Mouse (Mus musculus) forelimb bud, embryonic 11.5 days (tissue): Measurements from ENCODE around the gene Rln1.
A peak's percentile ranks its signal among the peaks of the same experiment; 100 is the strongest.

Experiments used
- DNase-seq: peaks from one replicate; pipeline ENCODE4 v3.0.0-alpha.2; 2012; ENCODE audit warnings: low read depth, low spot score

Rln1 gene

DNA sequence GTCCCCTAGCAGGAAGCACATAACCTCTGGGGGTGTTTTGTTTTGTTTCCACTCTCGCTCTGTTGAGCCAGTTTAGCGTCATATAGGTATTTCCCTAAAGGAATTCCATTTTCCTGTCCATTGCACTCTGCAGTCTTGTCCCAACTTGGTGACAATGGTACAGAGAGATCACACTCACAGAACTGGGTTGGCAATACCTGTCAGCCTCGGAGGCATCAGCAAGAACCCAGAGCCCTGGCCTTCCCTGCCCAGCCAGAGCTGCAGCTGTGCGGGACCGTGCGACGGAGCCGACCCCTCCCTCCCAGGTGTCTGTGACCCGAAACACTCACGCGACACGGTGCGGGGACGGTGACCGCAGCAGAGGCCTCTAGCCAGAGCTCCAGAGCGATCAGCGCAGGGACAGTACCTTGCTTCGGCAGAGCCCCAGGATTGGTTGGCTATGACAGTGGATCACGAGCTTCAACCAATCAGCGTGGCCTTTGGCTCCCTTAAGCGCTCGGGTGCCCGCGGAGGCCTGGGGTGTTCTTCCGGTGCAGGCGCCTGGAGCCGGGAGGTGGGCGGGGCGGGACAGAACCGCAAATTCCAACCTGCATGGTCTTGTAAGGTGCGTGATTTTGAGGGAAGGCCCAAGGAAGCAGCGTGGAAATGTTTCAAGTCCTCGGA lies 27.1 kb upstream of the Rln1 start:
- DNase-seq: peak; percentile 84

DNA sequence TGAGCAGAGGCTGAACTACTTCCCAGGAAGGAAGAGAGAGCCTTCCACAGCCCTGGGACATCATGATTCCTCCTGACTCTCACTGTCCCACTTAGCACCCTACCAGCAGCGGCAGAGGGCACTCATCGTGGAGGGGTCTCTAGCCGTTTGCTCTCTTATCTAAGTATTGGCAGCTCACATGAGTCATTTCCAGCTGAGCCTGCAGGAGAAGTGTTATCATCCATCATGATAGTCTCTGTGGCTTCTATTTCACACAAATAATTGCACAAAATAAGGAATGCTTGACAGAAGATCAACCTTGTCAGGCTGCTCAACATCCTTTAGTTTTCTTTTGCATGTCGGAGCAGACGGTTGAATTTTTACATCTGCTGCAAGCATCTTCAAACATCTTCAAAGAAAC lies 25.8 kb upstream of the Rln1 start:
- no peak for DNase-seq

DNA sequence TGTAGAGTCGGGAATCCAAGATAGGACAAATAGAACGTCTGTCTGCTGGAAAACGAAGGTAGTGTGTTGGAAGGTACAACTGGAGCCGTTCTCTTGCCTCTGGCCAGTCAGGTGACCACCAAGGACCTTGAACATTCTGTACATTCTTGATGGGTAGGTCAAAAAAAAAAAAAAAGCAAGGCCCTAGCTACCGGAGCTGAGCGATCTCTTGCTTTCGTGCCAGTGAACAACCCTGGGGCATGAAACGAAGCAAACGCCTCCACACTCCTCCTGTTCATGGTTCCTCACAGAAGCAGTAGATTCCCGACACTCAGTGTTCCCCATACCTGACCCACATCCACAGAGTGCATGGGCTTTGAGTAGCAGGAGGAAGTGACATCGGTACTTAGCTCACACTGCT lies 21.8 kb upstream of the Rln1 start:
- DNase-seq: no peak

DNA sequence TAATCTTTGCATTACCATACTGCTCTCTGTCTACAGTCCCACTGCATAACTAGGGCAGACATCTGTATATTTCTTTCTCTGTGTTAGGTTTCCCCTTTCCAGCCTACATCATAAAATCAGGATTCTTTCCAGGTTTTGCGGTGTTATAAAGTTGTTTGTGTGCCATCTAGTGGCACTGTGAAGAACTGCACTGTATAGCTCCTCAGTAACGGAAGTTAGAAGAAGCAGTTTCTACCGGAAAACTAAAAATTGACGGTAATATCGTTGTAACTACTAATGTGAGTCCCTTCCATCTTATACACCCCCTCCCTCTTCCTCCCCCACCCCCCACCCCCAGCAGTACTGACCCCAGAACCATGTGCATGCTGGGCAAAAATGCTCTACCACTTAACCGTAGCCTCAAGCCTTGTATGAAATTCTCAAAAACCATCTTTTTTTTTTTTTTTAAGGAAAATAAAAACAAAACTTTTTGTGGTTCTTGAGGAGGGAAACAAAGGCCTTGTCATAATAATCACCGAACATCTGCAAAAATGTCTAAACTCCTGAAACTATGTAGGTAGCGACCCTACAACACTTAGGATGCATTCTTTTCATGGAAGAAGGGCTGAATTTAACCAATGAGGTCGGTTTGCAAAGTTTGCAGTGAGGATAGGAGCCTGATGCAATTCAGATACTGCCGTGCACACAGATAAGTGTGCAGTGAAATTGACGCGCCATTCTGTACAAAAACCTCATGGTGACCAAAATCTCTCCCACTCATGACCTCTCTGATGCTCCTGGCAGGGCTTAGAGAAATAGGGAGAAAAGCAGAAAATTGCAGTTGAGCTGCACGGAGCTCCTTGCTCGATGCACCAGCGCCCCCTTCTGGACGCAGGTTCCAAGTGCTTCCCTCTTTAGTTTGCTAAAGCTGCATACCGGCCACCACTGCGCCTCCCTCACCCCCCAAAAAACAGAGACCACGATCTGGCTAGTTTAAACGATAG lies 20.7 kb upstream of the Rln1 start:
- DNase-seq: peak; percentile 89

DNA sequence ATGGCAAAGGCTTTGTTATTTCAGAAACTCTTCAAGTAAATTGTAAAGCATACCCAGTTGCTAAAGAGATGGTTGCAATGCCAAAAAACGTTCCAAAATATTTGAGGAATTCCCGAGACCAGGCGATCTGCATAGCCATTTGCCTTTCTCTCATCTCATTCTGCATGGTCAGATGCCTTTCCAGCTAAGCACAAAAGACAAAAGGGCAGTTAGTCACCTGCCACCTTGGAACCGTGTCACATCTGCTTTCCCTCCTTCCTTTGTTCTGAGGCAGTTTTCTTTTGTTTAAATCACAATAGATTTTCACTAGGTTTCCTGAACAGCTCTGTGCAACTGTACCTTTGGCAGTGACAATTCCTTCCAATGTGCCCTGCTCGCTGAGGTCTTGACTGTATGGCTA lies 16.5 kb upstream of the Rln1 start:
- DNase-seq: no peak

DNA sequence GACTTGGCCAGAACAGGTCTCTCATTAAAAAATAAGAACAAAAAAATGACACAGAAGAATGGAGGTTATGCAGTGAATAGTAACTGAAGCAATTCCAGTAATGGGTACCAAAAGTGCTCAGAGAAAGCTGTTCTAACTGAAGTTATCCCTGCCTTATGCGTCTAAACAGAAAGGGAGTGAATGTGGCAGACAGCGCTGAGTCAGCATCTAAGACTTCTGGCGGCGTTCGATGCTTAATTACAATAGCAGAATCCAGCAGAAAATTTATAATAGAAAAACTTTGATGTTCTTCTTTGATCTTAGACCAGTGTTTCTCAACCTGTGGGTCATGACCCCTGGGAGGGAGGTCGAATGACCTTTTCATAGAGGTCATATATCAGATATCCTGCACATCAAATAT lies 11.2 kb upstream of the Rln1 start:
- no peak for DNase-seq

DNA sequence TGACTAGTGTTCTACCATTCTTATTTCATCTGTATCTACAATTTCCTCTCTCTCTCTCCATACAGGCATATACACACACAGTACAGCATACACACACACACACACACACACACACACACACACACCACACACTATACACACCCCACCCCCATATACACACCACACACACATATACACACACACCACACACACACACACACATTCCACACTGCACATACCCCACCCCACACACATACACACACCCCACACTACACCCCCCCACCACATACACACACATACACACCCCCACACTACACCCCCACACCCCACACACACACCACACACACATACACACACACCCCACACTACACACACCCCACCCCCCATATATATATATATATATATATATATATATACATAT lies 10.4 kb upstream of the Rln1 start:
- DNase-seq: no peak

DNA sequence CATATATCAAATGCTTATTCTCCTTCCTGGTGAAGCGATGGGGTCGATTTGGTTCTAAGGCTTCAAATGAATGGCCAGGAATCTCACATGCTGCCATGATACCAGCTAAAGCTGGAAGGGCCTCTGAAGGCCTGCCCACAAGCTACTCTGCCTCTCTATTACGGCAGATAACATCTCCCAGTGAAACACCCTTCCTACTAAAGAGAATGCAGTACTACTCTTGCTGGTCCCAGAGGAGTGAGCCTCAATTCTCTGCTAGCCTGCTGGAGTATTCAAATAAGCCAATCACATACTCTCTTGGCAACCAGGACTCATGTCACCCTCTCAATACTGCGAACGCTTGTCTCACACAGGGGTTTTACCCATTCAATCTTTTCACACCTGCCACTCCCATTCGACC lies 7.8 kb upstream of the Rln1 start:
- DNase-seq: no peak

DNA sequence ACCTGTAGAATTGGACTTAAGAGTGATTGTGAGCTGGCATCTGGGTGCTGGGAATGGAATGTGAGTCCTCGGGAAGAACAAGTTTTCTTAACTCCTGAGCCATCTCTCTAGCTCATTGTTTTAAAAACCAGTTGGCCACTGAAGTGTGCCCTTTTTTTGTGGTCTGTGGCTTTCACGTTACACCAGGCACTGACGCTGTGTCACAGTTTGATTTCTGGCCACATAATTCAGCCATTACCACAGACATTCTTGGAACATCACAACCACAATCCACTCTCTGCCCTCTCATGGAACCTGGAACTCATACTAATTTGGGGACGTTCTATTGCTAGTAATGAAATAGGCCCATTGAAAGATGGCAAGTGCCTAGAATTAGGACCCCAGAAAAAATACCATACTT lies 6.6 kb upstream of the Rln1 start:
- no peak for DNase-seq

DNA sequence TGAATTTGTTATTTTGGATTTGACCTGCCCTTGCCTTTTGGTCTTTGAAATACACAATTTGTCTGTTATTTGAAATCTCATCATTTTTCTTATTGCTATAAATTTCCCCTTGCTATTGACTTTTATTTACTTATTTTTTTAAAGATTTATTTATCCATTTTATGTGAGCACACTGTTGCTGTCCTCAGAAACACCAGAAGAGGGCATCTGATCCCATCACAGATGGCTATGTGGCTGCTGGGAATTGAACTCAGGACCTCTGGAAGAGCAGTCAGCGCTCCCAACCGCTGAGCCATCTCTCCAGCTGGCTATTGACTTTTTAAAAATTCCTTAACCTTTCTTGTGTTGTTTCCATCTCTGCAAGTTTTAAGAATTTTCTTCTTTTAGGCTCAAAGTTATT lies 2.2 kb upstream of the Rln1 start:
- DNase-seq: no peak

DNA sequence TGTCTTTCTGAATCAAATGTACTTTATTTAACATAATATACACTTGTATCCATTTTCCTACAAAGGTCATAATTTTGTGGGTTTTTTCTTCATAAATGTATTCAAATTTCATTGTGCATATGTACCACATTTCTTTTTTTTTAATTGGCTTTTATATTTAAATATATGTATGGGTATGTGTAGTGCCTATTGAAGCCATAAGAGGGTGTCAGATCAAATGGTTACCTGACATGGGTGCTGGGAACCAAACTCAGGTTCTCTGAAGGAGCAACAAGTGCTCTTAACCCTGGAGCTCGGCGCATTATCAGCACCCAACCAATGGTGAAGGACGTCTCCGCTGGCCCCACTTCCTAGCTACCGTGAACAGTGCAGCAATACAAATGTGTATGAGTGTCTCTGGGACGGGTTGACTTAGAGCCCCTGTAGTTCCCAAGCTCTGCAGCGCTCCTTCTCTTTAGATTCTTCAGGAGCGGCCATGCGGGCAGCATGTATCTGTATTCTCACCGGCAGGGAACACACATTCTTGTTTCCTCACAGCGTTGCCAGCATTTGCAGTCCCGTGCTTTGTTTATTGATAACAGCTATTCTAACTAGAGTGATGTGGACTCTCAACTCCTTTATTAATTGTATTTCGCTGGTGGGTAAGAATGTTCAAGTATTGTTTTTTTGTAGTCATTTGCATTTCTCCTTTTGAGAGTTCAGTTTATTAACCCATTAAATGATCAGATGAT lies 7.5 kb downstream of the Rln1 start:
- no peak for DNase-seq

DNA sequence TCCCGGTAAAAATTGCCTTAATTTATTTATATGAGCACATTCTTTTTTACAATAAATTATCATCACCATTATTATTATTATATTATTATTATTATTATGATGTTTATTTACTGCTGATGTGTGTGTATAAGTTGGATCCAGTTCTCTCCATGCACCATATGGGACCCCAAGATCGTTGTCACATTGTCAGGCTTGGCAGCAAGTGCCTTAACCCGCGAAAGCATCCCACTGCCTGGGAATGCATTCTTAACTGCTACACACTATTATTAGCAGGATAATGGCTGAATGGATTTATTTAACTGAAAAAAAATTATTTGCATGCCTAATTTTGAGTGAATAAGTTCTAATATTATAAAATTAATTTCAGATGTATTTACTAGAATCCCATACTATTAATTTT lies 8.1 kb downstream of the Rln1 start:
- DNase-seq: no peak

DNA sequence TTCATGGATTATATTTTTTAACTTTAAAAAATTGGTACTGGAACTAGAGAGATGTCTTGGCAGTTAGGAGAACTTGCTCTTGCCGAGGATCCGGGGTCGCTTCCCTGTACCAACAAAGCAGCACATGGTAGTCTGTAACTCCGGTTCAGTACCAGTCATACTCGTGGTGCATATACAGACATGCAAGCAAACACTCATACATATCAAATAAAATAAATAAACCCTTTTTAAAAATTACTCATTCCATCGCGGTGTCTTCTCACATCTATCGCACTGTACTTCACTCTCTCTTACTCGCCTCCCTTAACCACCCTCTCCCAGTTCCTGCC lies 8.7 kb downstream of the Rln1 start:
- DNase-seq: no peak

DNA sequence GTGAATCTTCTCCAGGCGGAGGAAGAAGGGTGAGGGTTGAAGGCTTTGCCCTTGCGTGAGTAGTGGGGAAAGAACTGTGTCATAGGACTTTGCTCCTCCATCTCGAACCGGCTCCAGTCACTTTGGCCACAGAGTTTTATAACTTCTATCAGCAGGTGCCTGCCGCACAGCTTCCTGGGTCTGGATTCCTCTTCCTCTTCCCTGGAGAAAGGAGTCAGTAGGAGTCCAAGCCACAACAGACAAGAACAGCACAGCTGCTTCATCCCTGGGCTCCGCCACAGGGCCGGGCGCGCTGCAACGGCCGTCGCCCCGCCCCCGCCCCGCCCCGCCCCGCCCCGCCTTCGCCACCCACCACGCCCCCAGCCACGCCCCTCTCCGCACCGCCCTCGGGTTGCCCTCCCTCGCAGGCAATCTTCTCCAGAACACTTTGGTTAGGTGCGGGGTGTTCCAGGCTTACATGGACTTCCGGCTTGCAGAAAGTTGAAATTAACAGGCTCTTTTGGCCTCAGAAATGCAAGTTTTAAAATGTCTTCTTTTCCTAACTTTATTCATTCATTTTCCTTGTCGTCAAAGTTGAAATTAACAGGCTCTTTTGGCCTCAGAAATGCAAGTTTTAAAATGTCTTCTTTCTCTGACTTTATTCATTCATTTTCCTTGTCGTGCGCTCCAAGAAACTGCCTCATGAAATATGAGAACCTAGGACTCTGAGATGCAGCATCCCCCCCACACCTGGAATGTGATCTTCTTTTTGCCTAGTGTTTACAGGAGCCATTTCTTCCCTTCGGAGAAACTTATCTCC lies 9.2 kb downstream of the Rln1 start, which contains the start of gene Insl6:
Insl6 (minus strand) TSS at position 304 of the 799 bp plus-strand sequence.
- peak; percentile 70 for DNase-seq

DNA sequence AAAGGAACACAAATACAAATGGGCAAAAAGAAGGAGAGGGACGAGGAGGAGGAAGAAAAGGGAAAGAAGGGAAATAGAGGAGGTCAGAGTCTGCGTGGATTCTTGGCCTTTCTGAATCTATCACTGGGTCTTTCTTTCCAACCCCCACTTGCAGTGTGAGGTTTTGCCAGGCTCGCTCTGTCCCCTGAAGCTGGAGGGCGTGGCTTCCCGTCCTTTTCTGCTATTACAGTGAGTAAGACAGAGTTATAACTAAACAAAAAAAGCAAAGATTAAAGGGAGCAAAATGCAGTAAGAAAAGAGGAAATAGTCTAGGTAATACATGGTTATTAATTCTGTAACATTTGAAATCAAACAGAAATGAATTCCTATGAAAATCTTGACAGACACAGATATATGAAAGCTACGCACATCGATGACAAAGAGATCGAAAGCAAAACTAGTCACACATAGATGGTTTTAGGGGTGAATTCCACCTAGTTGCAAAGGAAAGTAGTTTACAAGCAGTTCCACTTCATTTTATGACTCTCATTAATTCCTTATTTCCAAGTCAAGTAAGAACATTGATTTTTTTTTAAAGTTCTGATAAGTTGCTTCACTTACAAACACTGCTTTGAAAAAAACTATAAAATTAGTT lies 10.9 kb downstream of the Rln1 start:
- no peak for DNase-seq

DNA sequence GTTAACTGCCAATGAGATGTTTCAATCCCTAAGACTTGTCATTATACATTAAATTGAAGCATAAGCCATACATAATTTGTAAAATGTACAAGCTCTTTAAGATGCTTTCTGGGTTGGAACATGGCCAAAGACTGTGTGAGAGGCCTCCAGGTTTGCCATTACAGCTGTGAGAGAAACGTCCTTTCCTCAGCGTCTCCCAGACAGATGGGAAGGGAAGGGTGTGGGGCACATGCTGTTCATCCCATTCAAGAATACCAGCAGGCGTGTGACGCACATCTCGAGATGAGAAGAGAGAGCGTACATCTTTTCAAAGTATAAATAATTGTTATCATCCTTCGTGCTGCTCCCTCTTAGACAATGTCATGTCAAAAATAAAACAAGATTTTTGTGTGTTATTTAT lies 21.8 kb downstream of the Rln1 start:
- no peak for DNase-seq

DNA sequence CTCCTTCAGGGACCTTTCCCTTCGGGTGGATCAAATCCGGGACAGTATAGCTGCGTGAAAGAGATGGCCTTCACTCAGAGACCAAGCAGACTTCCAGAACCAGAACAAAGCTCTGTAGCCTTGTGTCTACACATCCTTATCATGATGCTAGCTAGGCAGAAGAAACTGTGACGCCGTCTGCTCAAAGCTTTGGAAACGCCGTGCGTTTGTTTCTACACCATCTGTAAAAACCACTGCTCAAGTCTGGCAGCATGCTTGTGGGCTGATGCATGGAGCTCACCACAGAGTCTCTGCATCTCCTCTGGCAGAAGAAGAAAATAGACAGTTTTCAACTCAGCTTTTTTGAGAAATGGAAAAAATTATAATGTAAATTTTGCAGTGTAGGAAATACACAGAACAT lies 22.7 kb downstream of the Rln1 start:
- no peak for DNase-seq

DNA sequence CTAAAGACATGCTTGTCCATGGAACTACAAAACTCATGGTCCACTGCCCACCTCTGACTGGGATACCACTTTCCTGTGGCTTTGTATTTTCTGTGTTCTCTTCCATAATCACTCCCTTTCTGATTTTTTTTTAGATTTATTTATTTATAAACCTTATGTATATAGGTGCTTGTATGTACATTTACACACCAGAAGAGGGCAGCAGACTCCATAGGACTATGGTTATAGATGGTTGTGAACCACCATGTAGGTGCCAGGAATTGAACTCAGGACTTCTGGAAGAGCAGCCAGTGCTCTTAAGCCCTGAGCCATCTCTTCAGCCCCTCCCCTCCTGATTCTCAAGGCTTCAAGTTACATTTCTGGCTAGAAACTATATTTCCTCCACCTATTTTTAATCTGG lies 25.6 kb downstream of the Rln1 start:
- no peak for DNase-seq

DNA sequence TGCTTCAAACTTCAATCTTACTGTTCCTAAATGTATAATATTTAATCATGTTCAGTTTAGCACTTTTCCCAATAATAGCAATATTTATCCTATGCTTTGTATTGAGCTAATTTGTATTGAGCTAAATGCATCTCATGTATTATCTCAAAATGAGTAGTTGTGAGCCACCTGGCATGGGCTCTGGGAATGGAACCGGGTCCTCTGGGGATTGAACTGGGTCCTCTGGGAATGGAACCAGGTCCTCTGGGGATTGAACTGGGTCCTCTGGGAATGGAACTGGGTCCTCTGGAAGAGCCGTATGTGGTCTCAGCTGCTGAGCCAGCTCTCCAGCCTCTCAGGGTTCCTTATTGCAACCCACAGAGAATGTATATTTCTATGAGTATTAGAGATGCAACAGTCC lies 32.4 kb downstream of the Rln1 start:
- no peak for DNase-seq

DNA sequence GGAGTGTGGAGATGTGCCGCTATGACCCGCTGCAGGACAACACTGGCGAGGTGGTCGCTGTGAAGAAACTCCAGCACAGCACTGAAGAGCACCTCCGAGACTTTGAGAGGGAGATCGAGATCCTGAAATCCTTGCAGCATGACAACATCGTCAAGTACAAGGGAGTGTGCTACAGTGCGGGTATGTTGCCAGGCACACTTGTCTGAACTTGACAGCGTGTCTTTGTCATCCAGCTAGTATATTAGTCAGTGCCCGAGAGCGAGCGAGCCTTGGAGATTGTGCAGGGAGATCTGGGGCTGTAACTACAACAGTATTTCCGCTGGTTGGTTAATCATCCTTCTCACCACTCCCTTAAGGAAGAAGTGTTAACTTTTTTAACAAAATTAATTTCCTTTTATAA lies 33.6 kb downstream of the Rln1 start:
- no peak for DNase-seq

DNA sequence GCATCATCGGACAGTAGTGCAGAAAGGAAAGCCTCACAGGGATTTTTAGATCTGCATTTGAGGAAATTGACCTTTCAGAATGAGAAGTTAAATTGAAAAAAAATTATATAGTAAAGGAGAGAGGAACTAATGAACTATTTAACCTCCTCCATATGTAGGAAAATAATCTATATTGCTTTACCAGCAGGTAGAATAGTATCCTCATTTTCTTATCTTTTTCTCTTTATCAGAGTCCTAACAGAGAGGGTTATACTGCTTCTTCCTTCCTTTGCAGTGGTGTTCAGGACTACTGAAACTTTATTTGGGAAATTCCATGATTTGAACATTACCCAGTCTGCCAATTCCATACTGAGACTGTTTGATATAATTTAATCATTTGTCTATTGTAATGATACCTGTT lies 37.1 kb downstream of the Rln1 start:
- DNase-seq: no peak
